Mouse (Mus musculus) cerebellum, postnatal 36 days (tissue): Measurements from ENCODE around the gene Maml3.

ENCODE experiments used
- DNase-seq, 2 experiments: peaks; one replicate each; pipeline ENCODE4 v3.0.0; 2021 to 2022; ENCODE audit warnings: mixed read lengths in 2 of 2

Maml3 gene

DNA sequence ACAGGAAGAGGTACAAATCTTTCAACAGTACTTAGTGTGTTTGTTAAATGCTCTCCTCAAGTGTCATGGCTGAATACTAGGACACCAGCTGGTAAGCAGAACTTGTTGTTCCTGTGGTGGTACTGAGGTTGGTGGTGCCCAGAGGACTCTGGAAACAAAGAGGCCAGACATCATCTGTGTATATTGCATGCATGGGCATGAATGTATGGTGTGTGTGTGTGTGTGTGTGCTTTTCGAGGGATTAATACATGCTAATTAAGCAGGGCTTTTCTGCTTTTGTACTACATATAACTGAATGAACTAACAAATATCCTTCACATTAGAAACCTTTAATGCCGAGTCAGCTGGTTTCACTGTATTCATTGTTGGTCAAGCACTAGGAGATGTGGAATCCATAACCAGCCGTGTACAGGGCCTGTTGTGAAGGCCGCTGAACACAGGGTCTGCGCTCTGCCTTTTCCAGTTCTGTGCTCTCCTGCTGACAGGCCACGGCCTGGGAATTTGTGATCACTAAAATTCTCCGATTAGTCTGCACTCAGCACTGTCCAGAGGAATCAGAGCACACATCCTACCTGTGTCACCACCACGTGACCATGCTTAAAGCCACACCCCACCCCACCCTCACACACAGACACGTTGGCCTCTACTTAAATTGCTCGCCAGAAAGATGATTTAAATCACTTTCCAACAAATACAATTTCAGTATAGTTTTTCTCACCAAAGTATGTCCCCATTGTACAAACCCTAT is 197.6 kb downstream of the Maml3 start:
- no peak for DNase-seq

DNA sequence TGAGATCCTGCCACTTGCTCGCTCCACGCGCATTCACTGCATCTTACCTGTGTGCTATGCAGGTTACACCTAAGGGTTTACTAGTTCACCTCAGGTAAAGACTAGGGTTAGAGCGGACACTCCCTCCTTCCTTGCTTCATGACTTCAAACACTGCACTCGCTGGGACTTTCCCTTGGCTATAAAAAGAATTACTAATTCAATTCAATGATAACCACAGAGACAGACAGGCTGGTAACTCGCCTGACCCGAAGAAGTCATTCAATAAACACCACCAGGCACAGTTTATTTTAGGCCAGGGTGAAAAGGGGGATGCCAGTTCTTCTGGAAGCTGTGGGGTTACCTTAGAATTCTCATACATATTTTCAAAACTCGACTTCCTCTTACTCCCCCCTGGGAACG is 199.0 kb downstream of the Maml3 start:
- DNase-seq: no peak

- DNase-seq: no peak
Observed at GRCm38 (mm10) chr3:51904357-51904855, 200.5 kb downstream of the Maml3 start.

DNA sequence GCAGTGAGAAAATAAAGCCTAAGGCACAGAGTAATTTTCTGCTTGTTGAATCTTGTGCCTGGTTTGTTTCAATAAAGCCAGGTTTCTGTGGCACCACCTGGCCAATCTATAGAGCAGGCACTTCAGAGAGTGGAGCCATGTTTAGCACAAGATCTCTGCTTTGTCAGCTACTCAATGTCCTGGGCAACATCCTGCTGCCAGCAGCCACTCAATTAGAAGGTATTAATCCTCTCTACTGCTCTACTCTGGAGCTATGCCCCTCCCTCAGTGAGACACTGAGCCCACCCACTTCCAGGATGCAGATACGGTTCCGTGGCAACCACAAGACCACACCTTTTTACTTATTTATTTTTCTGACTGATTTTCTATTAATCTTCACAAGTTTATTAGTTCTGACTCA is 203.7 kb downstream of the Maml3 start:
- no peak for DNase-seq

DNA sequence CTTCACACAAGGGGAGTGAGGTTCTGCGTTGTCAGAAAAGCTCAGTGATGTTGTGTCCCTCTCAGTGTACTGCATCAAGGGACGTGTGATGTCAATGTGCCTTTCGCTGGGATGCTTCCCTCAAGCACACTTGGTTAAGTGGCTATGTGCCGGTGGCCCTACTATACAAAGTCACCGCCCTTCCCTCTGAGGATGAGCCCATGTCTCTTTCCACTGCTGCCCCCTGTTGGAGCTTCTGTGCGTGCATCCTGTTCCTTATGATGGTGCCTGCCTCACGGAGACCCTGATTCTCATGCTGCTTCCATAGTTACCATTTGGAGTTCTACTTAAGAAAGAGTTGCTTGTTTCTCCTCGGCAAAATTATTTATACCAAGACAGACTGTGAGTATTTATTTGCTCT is 210.4 kb downstream of the Maml3 start:
- peak in 1 of 2 experiments; percentile 22 for DNase-seq

DNA sequence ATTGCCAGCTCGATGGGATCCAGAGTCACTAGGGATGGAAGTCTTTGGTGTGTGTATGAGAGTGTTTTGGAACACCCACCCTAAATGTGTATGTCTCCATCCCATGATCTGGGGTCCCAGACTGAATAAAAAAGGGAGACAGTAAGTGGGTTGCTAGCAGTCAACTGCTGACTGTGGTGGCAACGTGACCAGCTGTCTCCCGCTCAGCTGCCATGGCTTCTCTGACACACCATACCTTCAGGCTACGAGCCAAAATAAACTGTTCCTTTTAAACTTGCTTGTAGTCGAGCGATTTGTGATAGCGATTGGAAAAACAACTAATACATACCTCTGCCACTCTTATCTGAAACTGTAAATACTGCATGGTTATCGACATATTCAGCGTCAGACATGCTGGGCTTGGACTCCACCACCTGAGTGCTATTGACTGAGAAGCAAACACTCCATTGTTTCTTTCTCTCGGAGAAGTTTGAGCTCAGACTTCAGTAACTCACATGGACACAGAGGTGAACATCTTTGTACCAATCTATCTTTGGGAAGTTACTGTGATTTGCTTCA is 213.2 kb downstream of the Maml3 start:
- no peak for DNase-seq

- DNase-seq: peak in 1 of 2 experiments; percentile 33
Observed at GRCm38 (mm10) chr3:51890181-51890580, 214.7 kb downstream of the Maml3 start.

DNA sequence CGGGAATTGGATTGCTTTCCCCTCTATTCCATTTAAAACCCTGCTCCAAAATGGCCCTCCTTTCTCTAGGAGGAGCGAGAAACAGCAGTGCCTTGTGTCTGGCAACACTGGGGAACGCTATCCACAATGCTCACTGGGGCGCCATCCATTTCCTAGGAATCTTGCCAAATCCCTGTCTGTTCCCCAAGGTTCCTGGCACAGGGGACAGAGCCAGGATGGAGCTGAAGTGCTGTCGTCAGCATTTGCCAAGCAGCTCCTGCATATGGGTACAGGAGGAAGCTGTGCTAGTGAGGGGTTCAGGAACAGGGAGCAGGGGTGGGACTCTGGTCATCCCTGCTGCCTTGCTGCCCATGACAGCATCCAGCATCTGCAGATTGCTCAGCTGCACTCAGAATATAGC is 215.1 kb downstream of the Maml3 start:
- DNase-seq: peak; percentile 90 to 91

DNA sequence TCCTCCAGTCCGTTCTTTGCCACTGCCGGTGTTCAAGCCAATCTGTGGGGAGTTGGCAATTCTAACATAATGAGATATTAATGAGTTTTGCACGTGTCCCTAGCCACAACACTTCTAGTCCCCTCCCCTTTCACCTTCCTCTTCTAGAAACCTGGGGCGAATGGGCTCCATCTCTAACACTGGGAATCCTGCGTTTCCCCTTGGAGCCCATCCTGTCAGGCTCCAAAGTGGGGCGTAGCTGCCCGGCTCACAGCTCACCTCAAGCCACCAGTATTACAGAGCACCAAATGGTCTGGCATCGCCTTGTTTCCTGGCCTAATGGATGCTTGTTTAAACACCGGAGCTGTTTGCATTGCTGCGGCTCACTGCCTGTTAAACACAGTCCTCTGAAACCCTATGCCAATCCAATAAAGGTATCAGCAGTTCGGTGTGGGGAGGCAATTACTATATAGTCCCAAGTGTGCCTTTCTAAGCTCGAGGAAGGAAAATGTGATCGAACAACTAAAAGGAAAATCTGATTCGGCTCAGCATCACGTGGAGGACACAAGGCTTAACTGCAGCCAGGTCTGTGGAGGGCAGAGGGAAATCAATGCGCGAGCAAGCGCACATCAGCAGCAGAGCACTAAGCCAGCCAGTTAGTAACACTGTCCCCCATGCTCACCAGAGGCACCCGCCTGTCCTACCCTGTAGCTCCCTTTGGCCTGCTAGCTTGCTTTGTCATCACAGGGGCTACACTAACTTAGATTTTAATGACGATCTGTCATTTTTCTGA is 216.0 kb downstream of the Maml3 start:
- peak; percentile 28 to 46 for DNase-seq

GRCm38 (mm10) chr3:51888295-51888661 is 216.6 kb downstream of the Maml3 start:
- DNase-seq: peak; percentile 22 to 30

GRCm38 (mm10) chr3:51885920-51886319 is 219.0 kb downstream of the Maml3 start:
- peak in 1 of 2 experiments; percentile 23 for DNase-seq

DNA sequence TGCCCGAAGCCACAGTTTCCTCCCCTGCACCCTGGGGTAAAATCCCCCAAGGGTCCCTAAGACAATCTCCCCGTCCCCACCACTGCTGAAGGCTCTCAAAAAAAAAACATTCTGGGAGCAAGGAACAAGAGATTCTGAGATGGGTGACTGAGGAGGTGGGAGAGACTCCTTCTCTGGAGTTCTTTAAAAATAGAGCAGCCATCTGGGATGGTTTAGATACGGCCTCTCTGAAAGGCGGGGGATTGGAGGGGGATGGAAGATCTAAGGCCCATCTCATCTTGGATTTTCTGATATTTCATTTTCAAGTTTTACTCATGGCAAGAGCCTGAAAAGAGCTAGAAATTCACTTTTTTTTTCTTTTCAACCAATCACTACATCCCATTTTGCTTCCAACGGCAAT is 219.4 kb downstream of the Maml3 start:
- DNase-seq: no peak

DNA sequence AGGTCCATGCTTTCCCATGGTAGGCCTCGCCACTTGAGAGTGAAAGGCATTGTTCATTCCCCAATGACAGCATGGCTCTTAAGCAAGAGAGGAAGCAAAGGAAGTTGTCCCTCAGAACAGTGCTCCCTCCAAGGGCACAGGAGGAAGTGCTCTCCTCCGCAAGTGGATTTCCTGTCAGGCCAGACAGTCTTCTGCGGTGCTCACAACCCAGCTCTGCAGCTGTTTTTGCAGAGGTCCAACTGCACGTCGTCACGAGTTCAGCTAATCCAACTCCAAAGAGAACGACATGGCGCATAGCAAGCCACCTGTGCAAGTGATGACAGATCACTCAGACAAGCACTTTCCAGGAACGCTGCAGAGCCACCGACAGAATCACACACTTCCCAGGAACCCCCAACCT is 222.9 kb downstream of the Maml3 start:
- no peak for DNase-seq

DNA sequence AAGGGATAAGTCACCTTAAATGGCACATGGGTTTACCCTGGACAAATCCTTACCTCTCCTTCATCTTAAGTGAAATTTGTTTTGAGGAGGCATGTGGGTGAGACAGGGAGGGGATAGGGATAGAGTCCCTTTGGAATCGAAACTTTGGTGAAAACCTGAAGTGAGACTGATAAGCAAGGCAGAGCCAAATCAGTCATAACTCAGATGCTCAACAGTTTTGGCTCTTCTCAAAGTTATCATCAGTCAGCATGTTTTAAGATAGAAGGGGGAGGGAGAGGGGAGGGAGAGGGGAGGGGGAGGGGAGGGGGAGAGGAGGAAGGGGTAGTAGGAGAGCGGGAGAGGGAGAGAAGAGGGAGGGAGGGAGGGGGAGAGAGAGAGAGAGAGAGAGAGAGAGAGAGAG is 223.5 kb downstream of the Maml3 start:
- no peak for DNase-seq

DNA sequence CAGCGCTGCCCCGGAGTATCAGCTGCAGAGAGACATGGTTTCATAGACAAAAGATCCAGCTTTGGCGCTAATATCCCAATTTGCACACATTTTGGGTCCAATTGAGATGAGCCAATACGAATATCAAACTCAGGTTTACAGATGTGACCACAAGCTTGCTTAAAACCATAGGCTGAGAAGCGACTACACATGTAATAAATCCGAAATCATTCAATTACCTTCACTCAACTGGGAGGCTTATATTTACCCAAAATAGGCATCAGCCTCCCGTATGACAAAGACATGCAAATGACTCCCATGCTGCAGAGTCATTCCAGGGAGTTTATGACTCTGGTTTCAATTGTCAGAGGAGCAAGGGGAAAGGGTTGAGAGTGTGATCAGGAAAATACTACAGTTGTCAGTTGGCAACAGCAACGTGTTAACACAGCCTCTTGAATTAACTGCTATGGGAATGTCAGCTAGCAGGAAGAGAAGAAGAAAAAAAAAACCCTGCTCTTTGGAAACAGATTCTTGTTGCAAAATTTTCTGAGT is 224.3 kb downstream of the Maml3 start:
- DNase-seq: no peak

DNA sequence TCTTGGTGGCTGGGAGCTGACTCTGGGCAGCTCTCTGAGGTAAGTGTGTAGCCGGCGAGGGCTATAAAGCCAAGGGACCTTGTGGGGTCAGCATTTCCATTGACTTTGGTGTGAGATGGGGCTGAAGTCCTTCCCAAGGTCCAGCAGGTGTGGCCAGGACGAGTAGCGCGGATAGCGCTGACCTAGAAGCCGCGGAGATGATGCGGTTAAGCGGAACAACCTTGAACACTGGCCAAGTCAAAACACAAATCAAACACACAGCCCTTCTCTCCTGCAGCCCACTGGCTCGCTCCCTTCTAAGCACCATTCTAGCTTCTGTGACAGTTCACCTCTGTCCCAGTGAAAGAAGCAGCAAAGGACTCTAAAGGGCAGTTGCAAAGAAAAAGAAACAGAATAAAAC is 225.7 kb downstream of the Maml3 start:
- no peak for DNase-seq

- DNase-seq: no peak
Observed at GRCm38 (mm10) chr3:51878577-51878976, 226.3 kb downstream of the Maml3 start.

DNA sequence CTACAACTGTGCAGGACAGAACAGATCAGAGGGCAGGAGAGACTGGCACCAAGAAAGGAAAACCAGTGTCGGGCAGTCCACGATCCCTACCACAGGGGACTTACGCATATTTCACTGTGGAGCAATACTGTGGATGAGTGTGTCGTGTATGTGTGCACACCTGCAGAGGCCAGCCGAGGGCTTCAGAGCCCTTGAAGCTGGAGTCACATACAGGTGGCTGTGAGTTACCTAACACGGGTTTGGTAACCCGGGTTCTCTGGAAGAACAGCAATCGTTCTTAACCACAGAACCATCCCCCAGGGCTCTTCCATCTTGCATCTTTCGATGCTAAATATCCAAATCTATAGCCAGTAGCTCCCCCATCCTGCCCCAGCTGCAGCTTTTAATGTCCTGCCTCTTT is 228.1 kb downstream of the Maml3 start:
- DNase-seq: no peak

- DNase-seq: no peak
Observed at GRCm38 (mm10) chr3:51875629-51876028, 229.2 kb downstream of the Maml3 start.

GRCm38 (mm10) chr3:51874252-51874651 is 230.6 kb downstream of the Maml3 start:
- DNase-seq: no peak

- no peak for DNase-seq
Observed at GRCm38 (mm10) chr3:51872771-51873170, 232.1 kb downstream of the Maml3 start.

DNA sequence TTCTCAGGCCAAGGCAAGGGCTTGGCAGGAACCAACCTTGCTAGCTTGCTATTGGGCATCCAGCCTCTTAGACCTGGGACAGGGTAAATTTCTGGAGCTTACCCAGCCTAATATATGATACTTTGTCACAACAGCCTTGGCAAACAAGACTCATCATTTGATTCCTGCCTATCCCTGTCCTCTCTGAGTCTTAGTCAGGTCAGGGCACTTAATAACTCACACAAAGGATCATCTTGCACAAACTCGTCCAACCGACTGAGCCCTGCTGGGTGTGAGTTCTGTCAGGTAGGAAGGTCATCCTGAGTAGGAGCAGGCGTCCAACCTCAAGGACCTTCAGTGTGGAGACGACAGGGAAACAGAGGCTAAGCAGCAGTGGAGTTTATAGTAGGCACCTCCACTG is 233.5 kb downstream of the Maml3 start:
- no peak for DNase-seq

DNA sequence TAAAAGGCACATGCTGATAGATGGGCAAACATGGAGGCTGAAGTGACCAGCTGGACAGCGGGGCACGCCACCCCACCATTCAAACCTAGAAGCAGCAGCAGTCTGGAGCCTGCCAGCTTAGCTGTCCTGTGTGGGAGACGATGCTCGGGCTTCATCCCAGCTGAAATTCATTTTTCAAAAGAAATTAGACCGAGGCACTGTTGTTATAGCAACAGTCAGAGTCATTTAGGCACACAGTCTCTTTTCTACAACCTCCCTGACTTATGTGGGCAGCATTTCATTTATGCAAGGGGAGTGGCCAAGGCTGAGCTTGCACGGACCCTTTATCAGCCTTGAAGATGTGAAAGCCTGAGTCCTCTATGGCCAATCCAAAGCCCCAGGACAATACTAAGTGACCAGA is 234.9 kb downstream of the Maml3 start:
- no peak for DNase-seq

DNA sequence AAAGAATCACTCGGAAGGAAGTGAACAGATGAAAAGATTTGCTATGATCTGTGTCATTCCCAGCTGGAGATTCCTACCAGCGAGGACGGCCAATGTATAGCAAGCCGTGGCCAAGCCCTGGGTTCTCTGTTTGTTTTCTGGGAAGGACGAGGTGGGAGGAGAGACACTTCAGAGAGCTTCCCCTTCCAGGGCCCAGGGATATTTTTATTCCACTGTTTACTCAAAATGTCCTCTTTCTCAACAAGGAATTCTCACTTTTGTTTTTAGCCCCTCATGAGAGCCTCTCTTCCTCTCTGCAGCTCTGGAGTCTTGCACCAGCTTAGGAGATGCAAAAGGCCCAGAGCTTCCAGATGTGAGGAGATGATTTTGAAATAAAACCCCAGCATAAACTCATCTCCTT is 236.0 kb downstream of the Maml3 start:
- no peak for DNase-seq
